10 mouse cellular contexts compared by ENCODE assay signal in the genomic region with DNA sequence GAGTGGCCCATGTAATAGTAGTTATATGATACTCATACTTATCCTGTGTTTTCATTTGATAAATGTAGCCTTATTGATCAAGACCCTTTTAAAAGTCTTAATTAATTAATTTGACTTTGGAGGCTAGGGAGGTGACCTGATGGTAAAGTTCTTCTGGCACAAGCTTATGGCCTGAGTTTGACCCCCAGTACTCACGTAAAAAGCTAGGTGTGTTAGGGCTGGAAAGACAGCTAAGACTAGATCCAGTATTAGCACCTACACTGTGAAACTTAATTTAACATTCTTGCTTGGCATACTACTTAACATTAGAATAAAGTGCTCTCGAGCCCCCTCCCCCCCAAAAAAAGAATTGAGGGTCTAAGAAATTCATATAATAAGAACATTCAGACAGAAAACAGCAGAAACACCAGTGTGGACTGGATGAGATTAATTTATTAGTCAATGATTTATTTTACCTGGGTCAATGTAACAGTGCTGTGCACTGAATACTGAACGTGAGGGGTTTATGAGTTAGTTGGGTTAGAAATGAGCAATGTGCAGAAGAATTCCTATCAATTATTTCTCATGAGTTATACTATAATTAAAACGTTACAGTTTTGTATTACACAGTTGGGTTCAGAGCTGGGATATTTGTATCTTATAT. TPM values are rescaled to one million over a fixed set of nuclear protein-coding genes. Genes with fewer than 3 reads are reported as not detected.
DNase-seq lines count a peak whose midpoint lies in the region; ATAC-seq and TF ChIP-seq lines count a peak whose summit lies in the region.
"Had no signal": no experiment of that assay in that cellular context is flagged by ENCODE, and none has a peak within 500 bp of the region (broad histone marks: within the 10 kb centered on the region; RNA-seq: fewer than 3 reads in every experiment).

No protein-coding gene starts in this region.

- no peak overlapping the region for H3K9ac ChIP-seq in heart, adult 2 months (ENCODE audit: low read depth, low read length)
- H3K9ac ChIP-seq in hindbrain, embryonic 14.5 days, result no peak overlapping the region
- no peak overlapping the region for H3K9ac ChIP-seq in midbrain, embryonic 12.5 days (replicated peaks)

- peaks cover 4% of the 10 kb centered on the region for H3K36me3 ChIP-seq in heart, adult 2 months (ENCODE audit: control insufficient read depth, insufficient read depth, low read length)
- H3K36me3 ChIP-seq in hindbrain, embryonic 14.5 days (replicated peaks; ENCODE audit: control insufficient read depth, insufficient read depth), result peaks cover 22% of the 10 kb centered on the region
- H3K36me3 ChIP-seq in midbrain, embryonic 12.5 days, result peaks cover 11% of the 10 kb centered on the region; the same call in 1 of the 2 replicates

- TF ChIP-seq POLR2A in heart, adult 2 months (IDR thresholded peaks at IDR 0.05; ENCODE audit: insufficient read depth, low read depth, low read length), result no peak

- peak overlapping the region; percentile 22; the same call in 1 of the 2 replicates for H3K4me3 ChIP-seq in heart, adult 2 months
- H3K4me3 ChIP-seq in brown adipose tissue, adult 24 weeks (ENCODE audit: insufficient read depth, low read depth, low read length), result peak overlapping the region; percentile 20; the same call in 1 of the 2 replicates
- H3K4me3 ChIP-seq in hindbrain, embryonic 14.5 days (replicated peaks; ENCODE audit: low read length), result peak overlapping the region; percentile 99
- H3K4me3 ChIP-seq in midbrain, embryonic 12.5 days, result peak overlapping the region; percentile 97

- peak overlapping the region; percentile 62 for H3K4me2 ChIP-seq in hindbrain, embryonic 14.5 days (replicated peaks)
- peak overlapping the region; percentile 62 for H3K4me2 ChIP-seq in midbrain, embryonic 12.5 days (replicated peaks)

- no peaks in the 10 kb centered on the region for H3K79me2 ChIP-seq in heart, adult 2 months (replicated peaks; ENCODE audit: control insufficient read depth, insufficient read depth, low read length)

- H3K4me1 ChIP-seq in heart, adult 2 months (ENCODE audit: control insufficient read depth, insufficient read depth, low read length), result peaks cover 2% of the 10 kb centered on the region
- H3K4me1 ChIP-seq in brown adipose tissue, adult 24 weeks (ENCODE audit: control insufficient read depth, insufficient read depth, insufficient read length, low read length), result no peaks in the 10 kb centered on the region
- H3K4me1 ChIP-seq in hindbrain, embryonic 14.5 days (replicated peaks; ENCODE audit: control insufficient read depth, insufficient read depth, low read length), result peaks cover 13% of the 10 kb centered on the region
- peaks cover 3% of the 10 kb centered on the region for H3K4me1 ChIP-seq in midbrain, embryonic 12.5 days

- WGBS in heart, adult 2 months, result 52% methylated on average over 4 of the region's 4 CpGs
- 58% methylated on average over 4 of the region's 4 CpGs for WGBS in hindbrain, embryonic 14.5 days
- WGBS in midbrain, embryonic 12.5 days, result 62% methylated on average over 4 of the region's 4 CpGs

- H3K27me3 ChIP-seq in heart, adult 2 months (ENCODE audit: control insufficient read depth, insufficient read depth, low read length), result no peaks in the 10 kb centered on the region
- H3K27me3 ChIP-seq in hindbrain, embryonic 14.5 days (ENCODE audit: control insufficient read depth, insufficient read depth, low read length), result no peaks in the 10 kb centered on the region
- H3K27me3 ChIP-seq in midbrain, embryonic 12.5 days, result no peaks in the 10 kb centered on the region

- no peaks in the 10 kb centered on the region for H3K9me3 ChIP-seq in hindbrain, embryonic 14.5 days (ENCODE audit: control insufficient read depth, low read length)
- H3K9me3 ChIP-seq in midbrain, embryonic 12.5 days, result no peaks in the 10 kb centered on the region

- intact Hi-C loops in heart, adult 2 months (cut with DNase I), result no loop called here
- intact Hi-C loops in heart, postnatal 36 days (cut with DNase I), result loop anchor here (5.0 to 10.0 kb wide), 2 partner anchors 84 to 546 kb away; partner anchors contain the start of gene Mterf1b

- TF ChIP-seq EP300 in heart, adult 2 months (IDR thresholded peaks at IDR 0.05; ENCODE audit: insufficient read depth, low read depth, low read length), result no peak

- DNase-seq in heart, adult 2 months, result no peak
- DNase-seq in heart, postnatal 36 days, result no peak
- DNase-seq in hindbrain, embryonic 14.5 days (ENCODE audit: low spot score), result no peak
- DNase-seq in gastrocnemius, postnatal 25 days, result no peak
- DNase-seq in spleen, postnatal 14 days (ENCODE audit: low spot score in 2 of 2), result no peak

- peak overlapping the region; percentile 20 for H3K27ac ChIP-seq in heart, adult 2 months
- H3K27ac ChIP-seq in brown adipose tissue, adult 24 weeks (replicated peaks; ENCODE audit: low read depth, low read length), result no peak overlapping the region; the same call in 1 of the 2 replicates
- H3K27ac ChIP-seq in hindbrain, embryonic 14.5 days, result no peak overlapping the region
- no peak overlapping the region for H3K27ac ChIP-seq in midbrain, embryonic 12.5 days (replicated peaks)

- ATAC-seq in hindbrain, embryonic 14.5 days (ENCODE audit: low FRiP score), result peak; percentile 7; the same call in 1 of the 2 replicates
- ATAC-seq in midbrain, embryonic 12.5 days (ENCODE audit: low FRiP score, low read depth), result peak; percentile 35; the same call in 1 of the 2 replicates
- ATAC-seq in monocyte, adult 5-6 weeks (replicated peaks; ENCODE audit: insufficient number of reproducible peaks, low FRiP score, low TSS enrichment, poor library complexity, severe bottlenecking), result no peak

- no peak for TF ChIP-seq CTCF in heart, adult 2 months (IDR thresholded peaks at IDR 0.05)

RNA-seq across cellular contexts. Expression of gene Tmbim7, which starts 2.7 kb away (rescaled TPM):
- total RNA-seq in heart, adult 2 months (2021), result not detected
- polyA plus RNA-seq in heart, adult 2 months (2012; rRNA removed), result 0.14 and 0.15 TPM in 2 replicates
- total RNA-seq in heart, postnatal 36 days (2021), result not detected
- not detected in 2 replicates for polyA plus RNA-seq in brown adipose tissue, adult 24 weeks (2012; ENCODE audit: insufficient read depth, insufficient read length, missing spikeins)
- polyA plus RNA-seq in hindbrain, embryonic 14.5 days (2014; fragmentation: Nextera tagmentation; extraction: Ambion mirVana), result not detected in 2 replicates
- 0.14 TPM in 1 of 2 replicates, not detected in the other for polyA plus RNA-seq in midbrain, embryonic 12.5 days (2016; fragmentation: Nextera tagmentation; extraction: Ambion mirVana)
- not detected for total RNA-seq in gastrocnemius, postnatal 25 days (2021)
- not detected in 3 replicates for total RNA-seq in monocyte, adult 5-6 weeks (2017)
- total RNA-seq: left cerebral cortex, postnatal 14 days had no signal
- polyA plus RNA-seq: spleen, adult 2 months had no signal

RNA-seq across cellular contexts. Expression of gene Gatad1, which starts 8.7 kb away (rescaled TPM):
- total RNA-seq in heart, adult 2 months (2021), result 10 to 100 TPM; 89.7 to 97.6 TPM
- polyA plus RNA-seq in heart, adult 2 months (2012; rRNA removed), result 58.8 and 117 TPM in 2 replicates
- 100 to 1,000 TPM in 1 of 2 experiments, 10 to 100 TPM in 1; 100.0 to 107 TPM for total RNA-seq in heart, postnatal 36 days (2021)
- 141 and 230 TPM in 2 replicates for polyA plus RNA-seq in brown adipose tissue, adult 24 weeks (2012; ENCODE audit: insufficient read depth, insufficient read length, missing spikeins)
- polyA plus RNA-seq in hindbrain, embryonic 14.5 days (2014; fragmentation: Nextera tagmentation; extraction: Ambion mirVana), result 77.4 and 81.5 TPM in 2 replicates
- 76.6 and 86.4 TPM in 2 replicates for polyA plus RNA-seq in midbrain, embryonic 12.5 days (2016; fragmentation: Nextera tagmentation; extraction: Ambion mirVana)
- 10 to 100 TPM; 70.8 to 78.5 TPM for total RNA-seq in gastrocnemius, postnatal 25 days (2021)
- 87.9 to 138 TPM (median 109 TPM) in 3 replicates for total RNA-seq in monocyte, adult 5-6 weeks (2017)

RNA-seq across cellular contexts. Expression of gene Rbm48, which starts 51.9 kb away (rescaled TPM):
- total RNA-seq in heart, adult 2 months (2021), result 1 to 10 TPM; 3.5 to 5.0 TPM
- 2.8 and 5.5 TPM in 2 replicates for polyA plus RNA-seq in heart, adult 2 months (2012; rRNA removed)
- total RNA-seq in heart, postnatal 36 days (2021), result 1 to 10 TPM; 5.4 to 5.5 TPM
- 3.9 and 4.3 TPM in 2 replicates for polyA plus RNA-seq in brown adipose tissue, adult 24 weeks (2012; ENCODE audit: insufficient read depth, insufficient read length, missing spikeins)
- polyA plus RNA-seq in hindbrain, embryonic 14.5 days (2014; fragmentation: Nextera tagmentation; extraction: Ambion mirVana), result 14.8 and 15.9 TPM in 2 replicates
- 15.6 and 15.8 TPM in 2 replicates for polyA plus RNA-seq in midbrain, embryonic 12.5 days (2016; fragmentation: Nextera tagmentation; extraction: Ambion mirVana)
- total RNA-seq in gastrocnemius, postnatal 25 days (2021), result 1 to 10 TPM; 4.3 to 4.7 TPM
- 56.4 to 61.2 TPM (median 57.4 TPM) in 3 replicates for total RNA-seq in monocyte, adult 5-6 weeks (2017)

RNA-seq across cellular contexts. Expression of gene Pex1, which starts 52.5 kb away (rescaled TPM):
- 1 to 10 TPM; 8.8 to 9.3 TPM for total RNA-seq in heart, adult 2 months (2021)
- 5.4 and 7.5 TPM in 2 replicates for polyA plus RNA-seq in heart, adult 2 months (2012; rRNA removed)
- 1 to 10 TPM; 9.1 to 9.5 TPM for total RNA-seq in heart, postnatal 36 days (2021)
- 13.8 and 17.3 TPM in 2 replicates for polyA plus RNA-seq in brown adipose tissue, adult 24 weeks (2012; ENCODE audit: insufficient read depth, insufficient read length, missing spikeins)
- polyA plus RNA-seq in hindbrain, embryonic 14.5 days (2014; fragmentation: Nextera tagmentation; extraction: Ambion mirVana), result 18.3 and 25.2 TPM in 2 replicates
- 21.0 and 24.8 TPM in 2 replicates for polyA plus RNA-seq in midbrain, embryonic 12.5 days (2016; fragmentation: Nextera tagmentation; extraction: Ambion mirVana)
- 1 to 10 TPM; 6.4 to 7.1 TPM for total RNA-seq in gastrocnemius, postnatal 25 days (2021)
- 11.5 to 35.7 TPM (median 17.7 TPM) in 3 replicates for total RNA-seq in monocyte, adult 5-6 weeks (2017)

Comparison
In these comparisons a context has a peak if more than half of its experiments do, and no peak if none do; other contexts are left out.
1. H3K4me3 ChIP-seq: peak in every context shown above with its lines; median percentile 99 in hindbrain, embryonic 14.5 days; 97 in midbrain, embryonic 12.5 days; 22 in heart, adult 2 months; 20 in brown adipose tissue, adult 24 weeks.